Mouse (Mus musculus) adrenal gland, adult 8-10 months (tissue): ENCODE measurements at regions not wholly inside any gene's neighbourhood (a gene's known extent, or its start where the extent isn't known, plus 50 kb on each side); places are given as distances from the start of the nearest gene placed in this dataset.
"Not testable (repeated sequence)": the region's sequence is repeated elsewhere in the genome, so short reads cannot be mapped to it uniquely, and the experiment has no call there.

ENCODE experiments used
- DNase-seq: peaks from one replicate; pipeline ENCODE4 v3.0.0; 2022

- peak; percentile 99 for DNase-seq
These were observed 219.1 kb downstream of the Gm31371 start for GRCm38 (mm10) chr8:20122067-20122925.

GRCm38 (mm10) chr8:20123545-20123944 is 220.4 kb downstream of the Gm31371 start:
- not testable (repeated sequence) for DNase-seq

GRCm38 (mm10) chr8:20135626-20136025 is 227.4 kb downstream of the Gm15319 start:
- not testable (repeated sequence) for DNase-seq

- DNase-seq: not testable (repeated sequence)
These were observed 217.6 kb downstream of the Gm15319 start for GRCm38 (mm10) chr8:20145436-20145835.

- not testable (repeated sequence) for DNase-seq
These were observed 211.5 kb downstream of the Gm15319 start for GRCm38 (mm10) chr8:20151317-20152047.

- not testable (repeated sequence) for DNase-seq
These were observed 208.9 kb downstream of the Gm15319 start for GRCm38 (mm10) chr8:20154091-20154490.
